Mouse (Mus musculus): ENCODE data around the gene Ptdss2. TPM values are rescaled to one million over a fixed set of nuclear protein-coding genes. Genes with fewer than 3 reads are reported as not detected.
A peak's percentile ranks its signal among the peaks of the same experiment; 100 is the strongest.

Ptdss2 gene
- polyA plus RNA-seq, 1 experiment, result 71.5 TPM

- 2% methylated on average over 29 of the region's 29 CpGs for WGBS
- peak overlapping the region; percentile 89 for H3K27ac ChIP-seq (ENCODE audit: insufficient read depth, low read depth, low read length)
Observed at GRCm38 (mm10) chr7:141122689-141123516, 721 bp downstream of the Ptdss2 start.

GRCm38 (mm10) chr7:141123517-141123856 lies 1.3 kb downstream of the Ptdss2 start:
- Histone ChIP-seq H3K4me1 (ENCODE audit: control insufficient read depth, insufficient read depth, low read length) (peaks cover 5% of the 10 kb centered on the region; the same call in 1 of the 2 replicates), H3K4me3 (ENCODE audit: insufficient read depth, low read depth, low read length) (peak overlapping the region; percentile 68), H3K27me3 (replicated peaks; ENCODE audit: control insufficient read depth, insufficient read depth, low read length) (no peaks in the 10 kb centered on the region), H3K36me3 (ENCODE audit: control insufficient read depth, insufficient read depth, low read length) (no peaks in the 10 kb centered on the region), H3K27ac (ENCODE audit: insufficient read depth, low read depth, low read length) (peak overlapping the region; percentile 89)
- no peak for DNase-seq
- WGBS, result under 1% methylated on average over 15 of the region's 15 CpGs
- TF ChIP-seq POLR2A (IDR thresholded peaks at IDR 0.05; ENCODE audit: low read depth, low read length), result no peak

More at GRCm38 (mm10) chr7:141122689-141123516, 721 bp downstream of the Ptdss2 start:
- no peaks in the 10 kb centered on the region for H3K27me3 ChIP-seq (replicated peaks; ENCODE audit: control insufficient read depth, insufficient read depth, low read length)
- H3K4me1 ChIP-seq (ENCODE audit: control insufficient read depth, insufficient read depth, low read length), result peaks cover 7% of the 10 kb centered on the region; the same call in 1 of the 2 replicates
- TF ChIP-seq CTCF (conservative IDR thresholded peaks at IDR 0.05; ENCODE audit: insufficient read depth, insufficient read length, low read depth, low read length), result no peak
- TF ChIP-seq POLR2A (IDR thresholded peaks at IDR 0.05; ENCODE audit: low read depth, low read length), result no peak
- H3K4me3 ChIP-seq (ENCODE audit: insufficient read depth, low read depth, low read length), result peak overlapping the region; percentile 68
- DNase-seq, result peak; percentile 99
- no peaks in the 10 kb centered on the region for H3K36me3 ChIP-seq (ENCODE audit: control insufficient read depth, insufficient read depth, low read length)

- Histone ChIP-seq H3K4me3 (ENCODE audit: insufficient read depth, low read depth, low read length) (peak overlapping the region; percentile 66), H3K27me3 (replicated peaks; ENCODE audit: control insufficient read depth, insufficient read depth, low read length) (no peaks in the 10 kb centered on the region), H3K27ac (ENCODE audit: insufficient read depth, low read depth, low read length) (peak overlapping the region; percentile 56), H3K4me1 (ENCODE audit: control insufficient read depth, insufficient read depth, low read length) (peaks cover 9% of the 10 kb centered on the region; the same call in 1 of the 2 replicates), H3K36me3 (ENCODE audit: control insufficient read depth, insufficient read depth, low read length) (no peaks in the 10 kb centered on the region)
- TF ChIP-seq CTCF (conservative IDR thresholded peaks at IDR 0.05; ENCODE audit: insufficient read depth, insufficient read length, low read depth, low read length), result no peak
- TF ChIP-seq POLR2A (IDR thresholded peaks at IDR 0.05; ENCODE audit: low read depth, low read length), result no peak
- under 1% methylated on average over 59 of the region's 59 CpGs for WGBS
- DNase-seq, result peak; percentile 95
Observed at GRCm38 (mm10) chr7:141131024-141131820, 9.0 kb downstream of the Ptdss2 start.

GRCm38 (mm10) chr7:141131904-141132755 lies 9.9 kb downstream of the Ptdss2 start:
- Histone ChIP-seq H3K36me3 (ENCODE audit: control insufficient read depth, insufficient read depth, low read length) (no peaks in the 10 kb centered on the region), H3K4me1 (ENCODE audit: control insufficient read depth, insufficient read depth, low read length) (peaks cover 9% of the 10 kb centered on the region; the same call in 1 of the 2 replicates), H3K4me3 (ENCODE audit: insufficient read depth, low read depth, low read length) (peak overlapping the region; percentile 66), H3K27ac (ENCODE audit: insufficient read depth, low read depth, low read length) (peak overlapping the region; percentile 56), H3K27me3 (replicated peaks; ENCODE audit: control insufficient read depth, insufficient read depth, low read length) (no peaks in the 10 kb centered on the region)
- TF ChIP-seq CTCF (conservative IDR thresholded peaks at IDR 0.05; ENCODE audit: insufficient read depth, insufficient read length, low read depth, low read length), result no peak
- TF ChIP-seq POLR2A (IDR thresholded peaks at IDR 0.05; ENCODE audit: low read depth, low read length), result no peak
- peak; percentile 33 for DNase-seq
- 51% methylated on average over 12 of the region's 12 CpGs for WGBS

GRCm38 (mm10) chr7:141141326-141141725 lies 19.1 kb downstream of the Ptdss2 start:
- Histone ChIP-seq H3K4me3 (ENCODE audit: insufficient read depth, low read depth, low read length) (no peak overlapping the region), H3K27me3 (replicated peaks; ENCODE audit: control insufficient read depth, insufficient read depth, low read length) (no peaks in the 10 kb centered on the region), H3K4me1 (ENCODE audit: control insufficient read depth, insufficient read depth, low read length) (no peaks in the 10 kb centered on the region), H3K36me3 (ENCODE audit: control insufficient read depth, insufficient read depth, low read length) (no peaks in the 10 kb centered on the region), H3K27ac (ENCODE audit: insufficient read depth, low read depth, low read length) (no peak overlapping the region)
- DNase-seq, result no peak
- TF ChIP-seq POLR2A (IDR thresholded peaks at IDR 0.05; ENCODE audit: low read depth, low read length) (no peak), CTCF (conservative IDR thresholded peaks at IDR 0.05; ENCODE audit: insufficient read depth, insufficient read length, low read depth, low read length) (no peak)
- 85% methylated on average over 4 of the region's 4 CpGs for WGBS

- TF ChIP-seq POLR2A (IDR thresholded peaks at IDR 0.05; ENCODE audit: low read depth, low read length), result no peak
- TF ChIP-seq CTCF (conservative IDR thresholded peaks at IDR 0.05; ENCODE audit: insufficient read depth, insufficient read length, low read depth, low read length), result peak; percentile 58
- Histone ChIP-seq H3K4me1 (ENCODE audit: control insufficient read depth, insufficient read depth, low read length) (no peaks in the 10 kb centered on the region), H3K27me3 (replicated peaks; ENCODE audit: control insufficient read depth, insufficient read depth, low read length) (no peaks in the 10 kb centered on the region), H3K27ac (ENCODE audit: insufficient read depth, low read depth, low read length) (no peak overlapping the region), H3K4me3 (ENCODE audit: insufficient read depth, low read depth, low read length) (no peak overlapping the region), H3K36me3 (ENCODE audit: control insufficient read depth, insufficient read depth, low read length) (no peaks in the 10 kb centered on the region)
- DNase-seq, result no peak
- 53% methylated on average over 5 of the region's 5 CpGs for WGBS
Observed at GRCm38 (mm10) chr7:141143112-141143511, 20.9 kb downstream of the Ptdss2 start.

Measured in kidney, adult 2 months (tissue).